Mouse (Mus musculus): ENCODE data around the gene Gm45261. TPM values are rescaled to one million over a fixed set of nuclear protein-coding genes. Genes with fewer than 3 reads are reported as not detected.

Gm45261 gene
- polyA plus RNA-seq (2012; rRNA removed) = not detected in 2 replicates

GRCm38 (mm10) chr1:80461348-80461747 is at the start of gene Gm45261:
Gm45261 (minus strand) TSS chr1:80461448.
- 84% methylated on average over 6 of the region's 6 CpGs for WGBS
- no peak for DNase-seq (ENCODE audit: low read depth, low spot score)

- WGBS = 75% methylated on average over 2 of the region's 2 CpGs
- DNase-seq (ENCODE audit: low read depth, low spot score) = no peak
Measured at GRCm38 (mm10) chr1:80504757-80505156, 43.5 kb upstream of the Gm45261 start.

GRCm38 (mm10) chr1:80504081-80504480 is 42.8 kb upstream of the Gm45261 start:
- 89% methylated on average over 4 of the region's 4 CpGs for WGBS
- no peak for DNase-seq (ENCODE audit: low read depth, low spot score)

GRCm38 (mm10) chr1:80502456-80503165 is 41.4 kb upstream of the Gm45261 start:
- 78% methylated on average over 9 of the region's 9 CpGs for WGBS

GRCm38 (mm10) chr1:80499264-80499663 is 38.0 kb upstream of the Gm45261 start:
- 91% methylated on average over 7 of the region's 7 CpGs for WGBS
- DNase-seq (ENCODE audit: low read depth, low spot score) = no peak

More at GRCm38 (mm10) chr1:80502456-80503165, 41.4 kb upstream of the Gm45261 start:
- no peak for DNase-seq (ENCODE audit: low read depth, low spot score)

GRCm38 (mm10) chr1:80496360-80496759 is 35.1 kb upstream of the Gm45261 start:
- DNase-seq (ENCODE audit: low read depth, low spot score) = no peak
- WGBS = 63% methylated on average over 4 of the region's 4 CpGs

GRCm38 (mm10) chr1:80483419-80483818 is 22.2 kb upstream of the Gm45261 start:
- WGBS = 20% methylated on average over 5 of the region's 5 CpGs
- DNase-seq (ENCODE audit: low read depth, low spot score) = no peak

GRCm38 (mm10) chr1:80474942-80475341 is 13.7 kb upstream of the Gm45261 start:
- 64% methylated on average over 1 of the region's 1 CpGs for WGBS
- DNase-seq (ENCODE audit: low read depth, low spot score) = no peak

GRCm38 (mm10) chr1:80472395-80472794 is 11.1 kb upstream of the Gm45261 start:
- WGBS = 96% methylated on average over 1 of the region's 1 CpGs
- no peak for DNase-seq (ENCODE audit: low read depth, low spot score)

- 94% methylated on average over 1 of the region's 1 CpGs for WGBS
- no peak for DNase-seq (ENCODE audit: low read depth, low spot score)
Measured at GRCm38 (mm10) chr1:80459923-80460322, 1.3 kb downstream of the Gm45261 start.

GRCm38 (mm10) chr1:80459477-80459876 is 1.8 kb downstream of the Gm45261 start:
- no peak for DNase-seq (ENCODE audit: low read depth, low spot score)

GRCm38 (mm10) chr1:80453971-80454370 is 7.3 kb downstream of the Gm45261 start:
- DNase-seq (ENCODE audit: low read depth, low spot score) = no peak
- 64% methylated on average over 2 of the region's 2 CpGs for WGBS

GRCm38 (mm10) chr1:80451914-80452549 is 9.2 kb downstream of the Gm45261 start:
- DNase-seq (ENCODE audit: low read depth, low spot score) = no peak
- WGBS = 78% methylated on average over 1 of the region's 1 CpGs

GRCm38 (mm10) chr1:80447554-80447953 is 13.7 kb downstream of the Gm45261 start:
- DNase-seq (ENCODE audit: low read depth, low spot score) = no peak
- 24% methylated on average over 1 of the region's 1 CpGs for WGBS

- 73% methylated on average over 2 of the region's 2 CpGs for WGBS
- no peak for DNase-seq (ENCODE audit: low read depth, low spot score)
Measured at GRCm38 (mm10) chr1:80440911-80441310, 20.3 kb downstream of the Gm45261 start.

GRCm38 (mm10) chr1:80438506-80438905 is 22.7 kb downstream of the Gm45261 start:
- 78% methylated on average over 2 of the region's 2 CpGs for WGBS
- DNase-seq (ENCODE audit: low read depth, low spot score) = no peak

- DNase-seq (ENCODE audit: low read depth, low spot score) = no peak
- 22% methylated on average over 1 of the region's 1 CpGs for WGBS
Measured at GRCm38 (mm10) chr1:80427946-80428345, 33.3 kb downstream of the Gm45261 start.

- DNase-seq (ENCODE audit: low read depth, low spot score) = no peak
- 6% methylated on average over 1 of the region's 1 CpGs for whole genome bisulfite sequencing
Measured at GRCm38 (mm10) chr1:80427425-80427824, 33.8 kb downstream of the Gm45261 start.

- DNase-seq (ENCODE audit: low read depth, low spot score) = no peak
- 81% methylated on average over 1 of the region's 1 CpGs for WGBS
Measured at GRCm38 (mm10) chr1:80424666-80425065, 36.6 kb downstream of the Gm45261 start.

GRCm38 (mm10) chr1:80418321-80419045 is 42.8 kb downstream of the Gm45261 start:
- 49% methylated on average over 12 of the region's 12 CpGs for WGBS

GRCm38 (mm10) chr1:80416329-80416728 is 44.9 kb downstream of the Gm45261 start:
- WGBS = 82% methylated on average over 5 of the region's 5 CpGs

More at GRCm38 (mm10) chr1:80418321-80419045, 42.8 kb downstream of the Gm45261 start:
- DNase-seq (ENCODE audit: low read depth, low spot score) = no peak

More at GRCm38 (mm10) chr1:80416329-80416728, 44.9 kb downstream of the Gm45261 start:
- DNase-seq (ENCODE audit: low read depth, low spot score) = no peak

Measured in large intestine, adult 2 months (tissue).